In the genomic region with DNA sequence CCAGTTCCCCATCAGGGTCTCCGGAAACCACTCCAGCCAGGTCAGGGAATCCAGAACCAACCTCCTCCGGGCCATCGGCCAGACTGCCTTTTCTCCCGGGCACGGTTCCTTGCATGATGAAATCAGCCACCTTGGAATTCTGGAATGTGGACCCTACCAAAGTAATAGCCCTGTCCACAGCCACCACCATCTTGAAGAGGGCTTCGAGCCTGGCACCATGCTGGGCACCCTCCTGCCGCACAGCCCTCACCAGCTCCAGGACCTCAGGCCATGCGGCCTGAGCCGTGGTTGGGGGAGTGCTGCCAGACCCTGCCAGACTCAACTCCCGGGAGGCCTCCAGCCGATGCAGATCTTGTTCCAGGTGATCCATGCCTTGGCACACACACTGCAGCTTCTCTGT, we compare ENCODE assay signal across 12 mouse cellular contexts. TPM values are rescaled to one million over a fixed set of nuclear protein-coding genes. Genes with fewer than 3 reads are reported as not detected.
DNase-seq lines count a peak whose midpoint lies in the region; TF ChIP-seq lines count a peak whose summit lies in the region.
"Had no signal": no experiment of that assay in that cellular context is flagged by ENCODE, and none has a peak within 500 bp of the region (broad histone marks: within the 10 kb centered on the region; RNA-seq: fewer than 3 reads in every experiment).

No protein-coding gene starts in this region.

- no peak for TF ChIP-seq CTCF in spleen, adult 2 months (IDR thresholded peaks at IDR 0.05; ENCODE audit: extremely low read depth, insufficient read depth, insufficient read length, insufficient replicate concordance)

- intact Hi-C loops in heart, postnatal 25 days (cut with DNase I): loop anchor here (2.0 to 5.0 kb wide), 2 partner anchors 16 to 33 kb away; no protein-coding TSS in a partner anchor
- intact Hi-C loops in heart, postnatal 10 days (cut with DNase I): loop anchor here (2.0 kb wide), 1 partner anchor 16 kb away; no protein-coding TSS in a partner anchor

- no peaks in the 10 kb centered on the region for H3K36me3 ChIP-seq in spleen, adult 2 months (ENCODE audit: control insufficient read depth, insufficient read depth, low read length)
- H3K36me3 ChIP-seq: hindbrain, embryonic 15.5 days had no signal

- H3K27me3 ChIP-seq in spleen, adult 2 months (ENCODE audit: control insufficient read depth, insufficient read depth, low read length): no peaks in the 10 kb centered on the region
- H3K27me3 ChIP-seq: hindbrain, embryonic 15.5 days had no signal

- no peak overlapping the region for H3K4me3 ChIP-seq in spleen, adult 2 months (ENCODE audit: extremely low read depth, insufficient read depth, insufficient read length)
- H3K4me3 ChIP-seq: hindbrain, embryonic 15.5 days had no signal

- peak overlapping the region; percentile 19 for H3K27ac ChIP-seq in spleen, adult 2 months (ENCODE audit: insufficient read depth, low read length)
- H3K27ac ChIP-seq: hindbrain, embryonic 15.5 days had no signal

- DNase-seq in heart, adult 11 months: peak; percentile 90
- no peak for DNase-seq in heart, postnatal 25 days (ENCODE audit: low spot score)
- DNase-seq in spleen, adult 2 months (ENCODE audit: low read depth in 1 of 2, low spot score in 2 of 2): no peak
- no peak for DNase-seq in spleen, postnatal 36 days (ENCODE audit: low spot score in 2 of 2)
- peak; percentile 51 to 57 for DNase-seq in heart, postnatal 10 days
- DNase-seq in embryo, embryonic 10 days (ENCODE audit: low spot score): no peak
- no peak for DNase-seq in cerebellum, postnatal 4 days (ENCODE audit: low spot score in 2 of 2)
- no peak for DNase-seq in urinary bladder, adult 2 months (ENCODE audit: low spot score)
- DNase-seq: cerebellum, adult 9-10 months; thymus, adult 2 months had no signal

- H3K4me1 ChIP-seq in spleen, adult 2 months (ENCODE audit: control insufficient read depth, insufficient read depth, insufficient read length): no peaks in the 10 kb centered on the region
- H3K4me1 ChIP-seq: hindbrain, embryonic 15.5 days had no signal

- no peak for TF ChIP-seq POLR2A in spleen, adult 2 months (IDR thresholded peaks at IDR 0.05; ENCODE audit: low read depth, low read length)

- 92% methylated on average over 11 of the region's 11 CpGs for WGBS in spleen, adult 2 months

RNA-seq across cellular contexts. Expression of a gene that starts 21.5 kb away (rescaled TPM):
- total RNA-seq in heart, postnatal 25 days (2021): 100 to 1,000 TPM; 367 to 440 TPM
- polyA plus RNA-seq in spleen, adult 2 months (2012; rRNA removed): 8.8 and 10.7 TPM in 2 replicates
- 100 to 1,000 TPM; 274 to 314 TPM for total RNA-seq in heart, postnatal 10 days (2021)
- polyA plus RNA-seq in urinary bladder, adult 2 months (2012; rRNA removed): 0.21 and 0.22 TPM in 2 replicates
- total RNA-seq: midbrain, postnatal 0 days had no signal

Comparison
In these comparisons a context has a peak if more than half of its experiments do, and no peak if none do; other contexts are left out.
1. DNase-seq: peak in heart, adult 11 months (single experiment) and heart, postnatal 10 days (2 of 2); none in heart, postnatal 25 days (single experiment), spleen, adult 2 months (0 of 2), spleen, postnatal 36 days (0 of 2), embryo, embryonic 10 days (single experiment), cerebellum, postnatal 4 days (0 of 2) and urinary bladder, adult 2 months (single experiment).